Mouse (Mus musculus) E14TG2a.4 (cell line): ENCODE measurements at regions not wholly inside any gene's neighbourhood (a gene's known extent, or its start where the extent isn't known, plus 50 kb on each side); places are given as distances from the start of the nearest gene placed in this dataset.
"Not testable (repeated sequence)": the region's sequence is repeated elsewhere in the genome, so short reads cannot be mapped to it uniquely, and the experiment has no call there.

Experiments
- CTCF ChIP-seq: conservative IDR thresholded peaks from 2 replicates; pipeline ENCODE4 v1.5.1; 2014; ENCODE audit warnings: low read length
- NANOG ChIP-seq: IDR thresholded peaks from 2 replicates; pipeline ENCODE4 v1.6.1; 2014; ENCODE audit warnings: borderline replicate concordance, low read length, mixed read lengths
- POU5F1 ChIP-seq: IDR thresholded peaks from 2 replicates; pipeline ENCODE4 v1.6.1; 2014; ENCODE audit warnings: low read length, borderline replicate concordance

- TF ChIP-seq CTCF, POU5F1: not testable (repeated sequence)
- peak; percentile 51; the same call in 1 of the 2 replicates for TF ChIP-seq NANOG
Measured at GRCm38 (mm10) chr3:16488431-16488830, 482.2 kb upstream of the Gm5150 start.
